Mouse (Mus musculus) spleen, adult 18-20 months (tissue): Measurements from ENCODE around the gene 1700021F05Rik.

ENCODE experiments used
- DNase-seq, 2 experiments: peaks; one replicate each; pipeline ENCODE4 v3.0.0; 2022; ENCODE audit warnings: mixed read lengths in 2 of 2

Gene 1700021F05Rik

DNA sequence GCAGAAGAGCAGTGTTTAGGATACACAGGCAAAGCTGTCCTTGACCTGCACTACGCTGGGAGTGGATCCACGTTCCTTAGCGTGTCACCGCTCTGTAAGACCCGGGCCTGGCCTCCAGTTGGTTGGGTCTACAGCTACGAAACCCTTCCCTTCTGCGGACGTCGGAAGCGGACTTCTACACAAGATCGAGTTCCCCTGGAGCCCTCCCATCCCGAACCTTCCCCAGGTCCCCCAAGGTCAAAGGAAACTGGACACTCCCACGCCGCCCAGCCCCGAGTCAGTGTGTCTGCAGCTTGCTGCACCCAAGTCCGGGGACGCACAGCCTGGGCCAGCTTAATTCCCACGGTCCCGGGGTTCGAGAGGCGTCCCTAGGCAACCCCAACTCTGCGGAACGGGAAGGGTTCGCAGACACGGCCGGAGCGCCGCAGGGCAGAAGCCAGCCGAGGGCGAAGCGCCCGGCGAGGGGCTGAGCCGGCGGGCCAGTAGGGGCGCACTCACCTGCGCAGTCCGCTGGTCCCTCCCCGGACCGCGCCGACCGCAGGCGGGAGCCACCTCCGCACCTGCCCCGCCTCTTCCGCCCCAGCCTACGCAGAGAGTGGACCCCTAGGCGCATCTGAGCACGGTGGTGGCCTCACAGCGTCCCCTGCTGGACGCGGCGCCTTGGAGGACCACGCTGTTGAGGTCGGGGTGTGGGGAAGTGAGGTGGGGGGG, at the start of gene 1700021F05Rik:
TSS of gene 1700021F05Rik (minus strand) at position 553 of the 711 bp plus-strand sequence.
- peak; percentile 93 to 96 for DNase-seq

DNA sequence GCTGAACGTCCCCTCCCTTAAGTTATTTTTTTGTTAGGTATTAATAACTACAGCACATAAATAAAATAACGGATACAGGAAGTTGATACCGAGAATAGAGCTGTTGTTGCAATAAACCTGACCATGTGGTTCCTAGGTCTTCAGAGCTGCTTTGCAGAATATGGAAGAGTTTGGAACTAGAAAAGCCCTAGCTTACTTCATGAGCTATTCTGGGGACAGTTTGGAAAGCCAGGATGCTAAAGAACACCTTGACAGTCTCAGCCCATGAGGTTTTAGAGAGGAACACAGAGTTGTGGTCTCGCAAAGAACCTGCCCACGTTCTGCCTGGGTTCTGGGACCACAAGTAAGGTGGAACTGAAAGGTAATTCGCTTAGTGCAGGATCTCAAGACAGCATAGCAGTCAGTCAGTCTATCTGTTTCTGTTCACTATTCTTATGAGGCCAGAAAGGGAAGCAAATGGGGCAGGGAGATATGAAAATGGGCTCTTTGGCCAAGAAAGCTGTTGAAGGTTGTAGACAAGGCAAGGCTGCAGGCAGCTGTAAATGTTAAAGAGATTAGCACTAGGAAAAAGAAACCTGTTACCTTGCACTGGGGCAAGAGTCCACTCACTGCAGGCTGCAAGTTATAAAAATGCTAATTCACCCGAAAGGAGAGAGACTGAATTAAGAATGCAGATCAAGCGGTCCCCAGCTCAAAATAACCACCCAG, 47.8 kb upstream of the 1700021F05Rik start:
- DNase-seq, result no peak

DNA sequence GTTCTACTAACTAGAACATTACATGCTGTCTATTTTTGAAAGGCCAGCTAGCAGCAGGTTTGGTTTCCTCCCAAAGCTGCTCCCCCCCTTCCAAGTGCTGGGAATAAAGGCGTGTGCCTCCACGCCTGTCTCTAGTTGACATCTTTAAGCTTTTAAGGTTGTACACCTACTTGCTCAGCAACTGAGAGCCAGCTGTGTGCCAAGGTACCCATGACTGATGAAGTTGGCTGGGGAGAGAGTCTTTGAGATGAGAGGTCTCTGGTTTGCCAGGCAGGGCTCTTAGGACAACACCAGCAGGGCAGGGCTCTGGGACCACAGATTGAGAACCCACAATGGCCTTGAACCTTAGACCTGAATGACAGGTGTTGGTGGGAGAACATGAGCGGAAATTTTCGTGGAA, 43.7 kb upstream of the 1700021F05Rik start:
- no peak for DNase-seq

DNA sequence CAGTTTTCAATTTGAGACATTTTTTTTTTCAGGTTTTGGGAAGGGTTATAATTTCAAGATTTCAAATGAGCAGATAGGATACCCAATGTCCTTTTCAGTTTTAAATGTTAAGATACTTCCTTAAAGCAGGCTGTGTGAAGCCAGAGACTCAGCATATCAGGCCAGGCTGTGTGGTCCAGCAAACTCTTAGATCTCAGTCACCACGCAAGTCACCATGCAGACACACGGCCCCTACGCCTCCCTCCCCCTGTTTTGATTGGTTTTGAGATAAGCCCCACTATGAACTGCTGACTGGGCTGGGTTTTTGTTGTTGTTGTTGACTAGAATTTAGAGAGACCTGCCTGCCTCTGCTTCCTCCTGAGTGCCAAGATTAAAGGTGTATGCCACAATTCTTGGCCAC, 40.5 kb upstream of the 1700021F05Rik start:
- DNase-seq, result no peak

- DNase-seq, result peak; percentile 16 to 25
Measured at GRCm38 (mm10) chr10:43580649-43581078, 39.9 kb upstream of the 1700021F05Rik start.

- peak; percentile 47 to 63 for DNase-seq
Measured at GRCm38 (mm10) chr10:43579381-43580261, 38.8 kb upstream of the 1700021F05Rik start.

DNA sequence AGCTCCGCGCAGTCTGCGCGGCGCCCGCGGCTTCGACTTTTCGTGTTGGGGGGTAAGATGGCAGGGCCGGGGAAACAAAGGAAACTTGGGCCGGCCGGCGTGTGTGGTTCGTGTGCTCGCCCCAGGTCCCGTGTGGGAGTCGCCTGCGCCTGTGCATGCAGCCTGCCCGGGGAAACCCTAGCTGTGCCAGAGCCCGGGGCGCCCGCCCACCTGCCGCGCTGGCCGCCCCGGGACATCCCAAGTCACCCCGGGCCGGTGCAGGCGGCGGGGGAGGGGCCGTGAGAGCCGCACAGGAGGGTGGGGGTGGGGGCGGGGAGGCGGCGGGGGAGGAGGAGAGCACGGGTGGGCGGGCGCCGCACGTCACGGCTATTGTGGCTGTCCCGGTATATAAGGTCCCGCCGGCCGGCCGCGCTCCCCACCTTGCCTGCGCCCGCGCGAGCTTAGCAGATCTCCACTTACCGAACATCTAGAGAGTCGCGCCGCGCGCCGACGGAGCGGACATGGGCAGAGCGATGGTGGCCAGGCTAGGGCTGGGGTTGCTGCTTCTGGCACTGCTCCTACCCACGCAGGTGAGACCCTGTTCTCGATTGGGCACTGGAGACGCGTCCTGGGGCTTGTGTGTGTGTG, 38.1 kb upstream of the 1700021F05Rik start:
- DNase-seq, result peak; percentile 88 to 91

DNA sequence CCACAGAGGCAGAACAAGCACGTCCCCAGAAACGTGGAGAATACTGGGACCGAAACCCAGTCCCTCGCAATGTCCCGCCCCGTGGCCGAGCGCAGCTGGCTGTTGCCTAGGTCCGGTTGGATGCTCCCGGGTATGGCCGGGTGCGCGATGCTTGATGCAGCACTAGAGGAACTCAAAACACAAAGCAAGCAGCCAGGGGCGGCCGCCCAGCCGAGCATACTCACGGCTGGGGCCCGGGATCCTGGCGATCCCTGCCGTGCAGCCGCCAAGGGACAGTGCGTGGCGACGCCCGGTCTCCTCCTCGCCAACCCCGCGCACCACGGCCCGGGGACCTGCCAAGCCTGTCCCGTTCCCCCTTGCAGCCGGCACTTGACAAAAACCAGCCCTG, 37.6 kb upstream of the 1700021F05Rik start:
- peak in 1 of 2 experiments; percentile 64 for DNase-seq

GRCm38 (mm10) chr10:43577997-43578331, 37.2 kb upstream of the 1700021F05Rik start, which contains the start of gene Cd24a:
TSS of gene Cd24a (plus strand) at chr10:43578284.
- DNase-seq, result no peak

GRCm38 (mm10) chr10:43577299-43577996, 36.7 kb upstream of the 1700021F05Rik start:
- DNase-seq, result peak in 1 of 2 experiments; percentile 22

DNA sequence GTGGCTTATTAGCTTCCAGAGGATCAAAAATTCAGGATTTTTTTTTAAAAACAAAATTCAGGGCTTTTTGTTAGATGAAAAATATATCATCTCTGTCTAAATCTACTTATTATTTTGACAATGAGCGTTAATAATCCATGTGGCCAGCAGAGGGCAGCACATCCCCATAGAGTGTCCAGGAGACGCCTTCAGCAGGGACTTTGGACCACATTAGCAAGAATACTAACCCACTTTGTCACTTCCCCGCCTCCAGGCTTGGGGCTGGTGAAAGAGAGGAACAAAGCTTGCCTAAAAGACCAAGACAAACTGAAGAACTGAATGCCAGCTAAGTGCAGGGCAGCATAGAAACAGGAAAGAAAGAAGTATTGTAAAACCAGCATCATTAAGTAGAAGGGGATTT, 34.2 kb upstream of the 1700021F05Rik start:
- peak; percentile 60 to 86 for DNase-seq

- DNase-seq, result no peak
Measured at GRCm38 (mm10) chr10:43574352-43574751, 33.6 kb upstream of the 1700021F05Rik start.

DNA sequence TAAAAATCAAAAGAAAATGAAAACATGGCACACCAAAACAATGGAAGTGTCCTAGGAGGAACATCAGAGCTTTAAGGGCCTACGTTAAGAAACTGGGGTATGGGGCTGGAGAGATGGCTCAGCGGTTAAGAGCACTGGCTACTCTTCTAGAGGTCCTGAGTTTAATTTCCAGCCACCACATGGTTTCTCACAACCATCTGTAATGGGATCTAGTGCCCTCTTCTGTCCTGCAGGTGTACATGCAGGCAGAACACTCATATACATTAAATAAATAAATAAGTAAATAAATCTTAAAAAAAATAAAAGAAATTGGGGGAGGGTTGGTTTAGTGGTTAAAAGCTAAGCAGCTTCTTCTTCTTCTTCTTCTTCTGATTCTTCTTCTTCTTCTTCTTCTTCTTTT, 20.5 kb upstream of the 1700021F05Rik start:
- no peak for DNase-seq

- DNase-seq, result no peak
Measured at GRCm38 (mm10) chr10:43560765-43561164, 20.0 kb upstream of the 1700021F05Rik start.

GRCm38 (mm10) chr10:43559313-43559712, 18.5 kb upstream of the 1700021F05Rik start:
- DNase-seq, result no peak

DNA sequence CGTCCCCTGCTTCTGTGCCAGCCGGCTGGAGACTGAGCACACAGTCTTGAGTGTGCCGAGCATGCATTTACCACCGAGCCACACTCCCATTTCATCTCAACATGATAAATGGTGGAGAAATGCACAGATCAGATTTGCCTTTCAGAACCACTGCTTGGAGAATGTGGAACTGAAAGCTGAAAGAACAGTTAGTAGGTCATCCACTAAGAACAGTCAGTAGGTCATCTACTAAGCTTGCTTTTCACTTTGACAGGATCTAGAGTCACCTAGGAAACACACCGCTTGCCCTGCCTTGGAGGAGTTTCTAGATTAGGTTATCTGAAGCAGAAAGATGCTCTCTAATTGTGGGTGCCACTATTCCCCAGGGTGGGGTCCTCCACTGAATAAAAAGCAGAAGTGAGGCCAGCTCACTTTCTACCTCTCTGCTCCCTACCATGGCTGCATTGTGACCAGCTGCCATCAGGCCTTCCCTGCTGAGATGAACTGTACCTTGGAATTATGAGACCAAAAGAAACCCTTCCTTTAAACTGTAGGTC, 16.9 kb upstream of the 1700021F05Rik start:
- DNase-seq, result no peak

DNA sequence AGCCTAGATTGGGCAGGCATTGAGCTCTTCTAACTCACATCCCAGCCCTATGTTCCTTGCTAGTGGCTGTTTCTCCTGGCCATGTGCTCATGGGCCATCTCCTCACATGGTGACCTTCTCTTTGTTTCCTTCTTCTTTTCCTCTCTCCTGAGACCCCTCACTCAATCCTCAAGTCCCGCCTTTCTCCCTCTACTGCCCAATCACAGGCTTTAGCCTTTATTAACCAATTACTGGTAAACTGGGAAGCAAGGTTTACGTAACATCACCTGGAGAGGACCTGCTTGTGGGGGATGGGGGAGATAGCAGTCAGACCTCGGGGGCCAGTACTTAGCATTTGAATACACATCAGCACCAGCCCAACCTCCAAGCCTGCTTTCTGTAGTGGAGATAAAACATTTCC, 10.6 kb upstream of the 1700021F05Rik start:
- DNase-seq, result no peak

- no peak for DNase-seq
Measured at GRCm38 (mm10) chr10:43550923-43551322, 10.1 kb upstream of the 1700021F05Rik start.

DNA sequence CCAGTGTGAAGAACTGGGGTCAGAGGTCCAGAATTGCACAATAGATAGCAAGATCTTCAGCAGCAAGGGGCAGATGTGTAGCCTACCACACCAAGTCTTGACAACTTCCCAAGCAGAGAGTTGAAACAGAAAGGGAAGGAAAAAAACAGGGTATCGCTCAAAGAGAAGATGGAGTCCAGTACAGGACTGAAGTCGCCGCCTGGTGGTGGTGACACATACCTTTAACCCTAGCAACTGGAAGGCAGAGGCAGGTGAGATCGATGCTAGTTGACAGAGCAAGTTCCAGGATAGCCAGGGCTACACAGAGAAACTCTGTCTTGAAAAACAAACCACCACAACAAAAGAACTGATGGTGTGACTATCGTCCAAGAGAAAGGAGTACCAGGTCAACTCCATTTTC, 8.6 kb upstream of the 1700021F05Rik start:
- DNase-seq, result no peak

- DNase-seq, result no peak
Measured at GRCm38 (mm10) chr10:43541153-43541544, 355 bp upstream of the 1700021F05Rik start.

DNA sequence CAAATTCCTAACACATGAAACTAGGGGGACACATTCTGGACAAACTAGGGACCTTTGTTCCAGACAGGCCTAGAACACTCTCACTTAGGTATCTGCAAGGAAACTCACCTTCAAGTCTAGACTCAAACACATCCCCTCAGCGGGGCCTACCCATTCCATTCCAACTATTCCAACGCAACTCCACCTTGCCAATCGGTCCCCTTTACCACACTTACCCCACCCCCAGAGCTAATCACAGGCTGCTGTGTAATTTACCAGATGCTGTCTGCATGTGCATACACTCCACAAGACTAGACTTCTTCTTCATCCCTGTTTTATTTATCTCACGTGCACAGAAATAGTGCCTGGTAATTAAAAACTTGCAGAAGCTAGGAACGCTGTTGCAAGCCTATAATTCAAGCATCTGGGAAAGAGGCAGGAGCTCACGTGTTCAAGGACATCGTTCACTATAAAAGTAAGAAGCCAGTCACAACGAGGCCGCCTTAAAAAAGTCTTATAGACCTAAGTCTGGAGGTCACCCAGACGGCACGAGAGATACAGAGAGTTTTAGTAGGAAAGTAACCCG, 966 bp downstream of the 1700021F05Rik start:
- DNase-seq, result no peak
